Mouse (Mus musculus) brain, embryonic 14.5 days (tissue): Measurements from ENCODE around the gene 1700016D06Rik.

Experiments used
- CTCF ChIP-seq: fragments of 200-500 bp; IDR thresholded peaks from 2 replicates; pipeline ENCODE4 v1.5.1; 2012; ENCODE audit warnings: inconsistent platforms, mild to moderate bottlenecking, moderate library complexity, borderline replicate concordance; ENCODE audit not compliant: insufficient read depth, insufficient read length; ENCODE audit errors: extremely low read depth
- POLR2A ChIP-seq: fragments of 200-500 bp; IDR thresholded peaks from 2 replicates; pipeline ENCODE4 v1.6.1; 2012; ENCODE audit warnings: mild to moderate bottlenecking, inconsistent platforms, borderline replicate concordance; ENCODE audit not compliant: poor library complexity, insufficient read depth, insufficient read length, severe bottlenecking; ENCODE audit errors: extremely low read depth

DNA sequence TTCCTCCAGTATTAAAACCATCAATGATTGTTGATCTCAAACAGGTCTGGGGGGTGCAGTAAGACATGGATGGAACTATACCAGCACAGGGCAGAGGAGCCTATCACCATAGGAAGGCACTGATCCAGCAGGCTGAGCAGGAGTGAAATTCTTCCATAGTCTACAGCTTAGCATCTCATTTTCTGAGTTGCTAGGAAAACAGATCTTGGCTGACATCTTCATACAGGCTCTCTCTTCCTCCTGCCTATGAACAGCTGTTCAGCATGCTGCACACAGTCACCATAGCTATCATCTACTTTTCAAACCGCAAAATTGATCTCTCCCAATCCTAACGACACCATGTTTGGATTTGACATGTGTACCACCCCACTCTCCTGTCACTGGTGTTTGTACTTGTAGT, 82.8 kb downstream of the 1700016D06Rik start:
- no peak for TF ChIP-seq CTCF
- TF ChIP-seq POLR2A = no peak
